Mouse (Mus musculus) heart, postnatal 0 days (tissue): ENCODE data around the gene Rictor. TPM values are rescaled to one million over a fixed set of nuclear protein-coding genes. Genes with fewer than 3 reads are reported as not detected.

Experiments used
- ATAC-seq: fragments of 200-750 bp; cut with Nextera tagmentation; 2 replicates; pipeline ENCODE4 v1.8.0; 2017; ENCODE audit warnings: low read depth, moderate number of reproducible peaks, moderate library complexity; ENCODE audit not compliant: insufficient read depth
- DNase-seq: peaks from one replicate; pipeline ENCODE4 v3.0.0-alpha.2; 2016; ENCODE audit warnings: low spot score
- H3K27ac ChIP-seq: fragments of 300-500 bp; sonication (generic); 2 replicates; pipeline ENCODE4 v1.5.1; 2014; ENCODE audit warnings: low read depth, mild to moderate bottlenecking
- H3K27me3 ChIP-seq: fragments of 300-500 bp; sonication (generic); 2 replicates; pipeline ENCODE4 v1.6.1; 2014; ENCODE audit warnings: low read length, mixed read lengths; ENCODE audit not compliant: control insufficient read depth, insufficient read depth
- H3K36me3 ChIP-seq: fragments of 300-500 bp; sonication (generic); replicated peaks from 2 replicates; pipeline ENCODE4 v1.6.1; 2014; ENCODE audit warnings: low read length, mixed read lengths; ENCODE audit not compliant: control insufficient read depth, insufficient read depth
- H3K4me1 ChIP-seq: fragments of 300-500 bp; sonication (generic); 2 replicates; pipeline ENCODE4 v1.6.1; 2014; ENCODE audit warnings: antibody characterized with exemption; ENCODE audit not compliant: control insufficient read depth, insufficient read depth
- H3K4me2 ChIP-seq: fragments of 300-500 bp; sonication (generic); 2 replicates; pipeline ENCODE4 v1.6.1; 2014; ENCODE audit warnings: low read depth, mild to moderate bottlenecking, low read length, moderate library complexity
- H3K4me3 ChIP-seq: fragments of 300-500 bp; sonication (generic); 2 replicates; pipeline ENCODE4 v1.5.1; 2014; ENCODE audit warnings: low read depth, low read length
- H3K9ac ChIP-seq: fragments of 300-500 bp; sonication (generic); replicated peaks from 2 replicates; pipeline ENCODE4 v1.6.1; 2014; ENCODE audit warnings: low read depth, low read length, mixed read lengths
- H3K9me3 ChIP-seq: fragments of 300-500 bp; sonication (generic); replicated peaks from 2 replicates; pipeline ENCODE4 v1.6.1; 2016; ENCODE audit warnings: low read length; ENCODE audit not compliant: control insufficient read depth
- CTCF ChIP-seq: IDR thresholded peaks from 2 replicates; pipeline ENCODE4 v1.5.1; 2016; ENCODE audit warnings: antibody characterized with exemption, control low read depth, low read depth
- EP300 ChIP-seq: IDR thresholded peaks from 2 replicates; pipeline ENCODE4 v1.6.1; 2016; ENCODE audit warnings: antibody characterized with exemption, low read depth
- WGBS: fragments of 180-500 bp; shearing (Covaris S2); extraction: QIAGEN DNeasy Blood & Tissue Kit; methylation state at CpG from one replicate; pipeline ENCODE4 v1.1.7; 2014; 5-methylcytosine and 5-hydroxymethylcytosine counted together
- polyA plus RNA-seq: library from polyadenylated mRNA; unstranded; fragments of >200 nt; fragmentation: Nextera tagmentation; extraction: Ambion mirVana; gene quantifications from 2 replicates; pipeline ENCODE4 v1.2.1, GENCODE M21; 2015
- total RNA-seq: library from RNA; depleted of rRNA; stranded (reverse); fragments of >200 nt; gene quantifications from 2 replicates; pipeline ENCODE4 v1.2.3, GENCODE M21; 2014; ENCODE audit warnings: low replicate concordance

The Rictor gene
- total and polyA plus RNA-seq, 2 experiments from 2014 or later, result 17.5 to 23.2 TPM

GRCm38 (mm10) chr15:6721802-6722201 lies 13.6 kb downstream of the Rictor start:
- Histone ChIP-seq H3K4me1 (0 out of 2 replicates have a peak, but pooled peaks cover 14% of the 10 kb centered on the region), H3K4me3 (no peak overlapping the region), H3K27me3 (no peaks in the 10 kb centered on the region), H3K27ac (no peak overlapping the region), H3K9me3 (no peaks in the 10 kb centered on the region), H3K9ac (no peak overlapping the region), H3K4me2 (no peak overlapping the region), H3K36me3 (no peaks in the 10 kb centered on the region)
- 77% methylated on average over 4 of the region's 4 CpGs for WGBS
- ATAC-seq (no peak), DNase-seq (no peak)
- no peak for TF ChIP-seq EP300
- no peak for TF ChIP-seq CTCF

- no peak for TF ChIP-seq EP300
- no peak for ATAC-seq
- 73% methylated on average over 11 of the region's 11 CpGs for WGBS
These were observed 14.4 kb downstream of the Rictor start for GRCm38 (mm10) chr15:6722405-6723176.

GRCm38 (mm10) chr15:6723338-6723737 lies 15.2 kb downstream of the Rictor start:
- ATAC-seq (no peak), DNase-seq (no peak)
- H3K27me3 ChIP-seq, result no peaks in the 10 kb centered on the region
- no peak for TF ChIP-seq CTCF
- TF ChIP-seq EP300, result no peak
- no peaks in the 10 kb centered on the region for H3K36me3 ChIP-seq
- H3K4me3 ChIP-seq, result no peak overlapping the region
- no peak overlapping the region for H3K27ac ChIP-seq
- H3K4me2 ChIP-seq, result no peak overlapping the region
- 0 out of 2 replicates have a peak, but pooled peaks cover 14% of the 10 kb centered on the region for H3K4me1 ChIP-seq
- H3K9me3 ChIP-seq, result no peaks in the 10 kb centered on the region
- H3K9ac ChIP-seq, result no peak overlapping the region

More at GRCm38 (mm10) chr15:6722405-6723176, 14.4 kb downstream of the Rictor start:
- Histone ChIP-seq H3K4me2 (no peak overlapping the region), H3K36me3 (no peaks in the 10 kb centered on the region), H3K27me3 (no peaks in the 10 kb centered on the region), H3K4me1 (0 out of 2 replicates have a peak, but pooled peaks cover 14% of the 10 kb centered on the region), H3K9ac (no peak overlapping the region), H3K27ac (no peak overlapping the region), H3K9me3 (no peaks in the 10 kb centered on the region), H3K4me3 (no peak overlapping the region)
- no peak for DNase-seq

- Histone ChIP-seq H3K4me2 (no peak overlapping the region), H3K4me3 (no peak overlapping the region), H3K9me3 (no peaks in the 10 kb centered on the region), H3K9ac (no peak overlapping the region), H3K36me3 (no peaks in the 10 kb centered on the region), H3K27ac (no peak overlapping the region), H3K27me3 (no peaks in the 10 kb centered on the region), H3K4me1 (0 out of 2 replicates have a peak, but pooled peaks cover 14% of the 10 kb centered on the region)
- 63% methylated on average over 1 of the region's 1 CpGs for WGBS
- TF ChIP-seq EP300, result no peak
- no peak for TF ChIP-seq CTCF
- no peak for ATAC-seq
- DNase-seq, result no peak
These were observed 16.3 kb downstream of the Rictor start for GRCm38 (mm10) chr15:6724442-6724841.

- ATAC-seq, result no peak
- TF ChIP-seq CTCF (no peak), EP300 (no peak)
These were observed 18.1 kb downstream of the Rictor start for GRCm38 (mm10) chr15:6726130-6726808.

More at GRCm38 (mm10) chr15:6726130-6726808, 18.1 kb downstream of the Rictor start:
- 77% methylated on average over 5 of the region's 5 CpGs for WGBS
- H3K4me1 ChIP-seq, result 0 out of 2 replicates have a peak, but pooled peaks cover 13% of the 10 kb centered on the region
- H3K27me3 ChIP-seq, result no peaks in the 10 kb centered on the region
- no peaks in the 10 kb centered on the region for H3K36me3 ChIP-seq
- no peak for DNase-seq
- H3K4me2 ChIP-seq, result no peak overlapping the region
- H3K4me3 ChIP-seq, result no peak overlapping the region
- no peaks in the 10 kb centered on the region for H3K9me3 ChIP-seq
- H3K27ac ChIP-seq, result no peak overlapping the region
- H3K9ac ChIP-seq, result no peak overlapping the region
